Comparison of ENCODE assay signal across 19 mouse cellular contexts in the genomic region with DNA sequence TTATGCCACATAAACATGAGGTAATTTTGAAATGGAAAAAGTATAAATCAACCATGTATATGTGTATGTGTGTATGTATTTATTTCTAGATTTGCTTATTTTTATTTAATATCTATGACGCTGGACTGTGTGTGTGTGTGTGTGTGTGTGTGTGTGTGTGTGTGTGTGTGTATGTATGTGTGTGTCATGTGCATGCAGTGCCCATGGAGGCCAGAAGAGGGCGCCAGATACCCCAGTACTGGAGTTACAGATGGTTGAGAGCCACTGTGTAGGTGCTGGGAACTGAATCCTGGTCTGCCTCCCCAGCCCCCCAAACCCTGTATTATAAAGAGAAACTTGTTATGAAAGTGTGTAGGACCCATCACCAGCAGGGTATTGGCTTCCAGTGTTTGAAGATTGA. TPM values are rescaled to one million over a fixed set of nuclear protein-coding genes. Genes with fewer than 3 reads are reported as not detected.
DNase-seq lines count a peak whose midpoint lies in the region; ATAC-seq and TF ChIP-seq lines count a peak whose summit lies in the region.
"Had no signal": no experiment of that assay in that cellular context is flagged by ENCODE, and none has a peak within 500 bp of the region (broad histone marks: within the 10 kb centered on the region; RNA-seq: fewer than 3 reads in every experiment).

No protein-coding gene starts in this region.

- 0 out of 2 replicates have a peak, but pooled peaks have one; percentile 24 for TF ChIP-seq CTCF in hindbrain, postnatal 0 days (IDR thresholded peaks at IDR 0.05; ENCODE audit: low read depth)
- peak; percentile 34; the same call in 1 of the 2 replicates for TF ChIP-seq CTCF in lung, embryonic 14.5 days (IDR thresholded peaks at IDR 0.05; ENCODE audit: low read depth)
- 0 out of 2 replicates have a peak, but pooled peaks have one; percentile 22 for TF ChIP-seq CTCF in bone marrow, adult 2 months (IDR thresholded peaks at IDR 0.05; ENCODE audit: control insufficient read depth, insufficient read depth, low read length)

- H3K9me3 ChIP-seq in hindbrain, postnatal 0 days (ENCODE audit: low read length): 0 out of 2 replicates have a peak, but pooled peaks cover 2% of the 10 kb centered on the region
- no peaks in the 10 kb centered on the region for H3K9me3 ChIP-seq in hindbrain, embryonic 11.5 days (ENCODE audit: control insufficient read depth, low read length)
- H3K9me3 ChIP-seq in lung, embryonic 14.5 days (ENCODE audit: low read depth, low read length): no peaks in the 10 kb centered on the region
- H3K9me3 ChIP-seq: embryonic facial prominence, embryonic 12.5 days; heart, embryonic 10.5 days; liver, embryonic 13.5 days had no signal

- 85% methylated on average over 2 of the region's 2 CpGs for WGBS in hindbrain, postnatal 0 days
- 93% methylated on average over 2 of the region's 2 CpGs for WGBS in hindbrain, embryonic 11.5 days
- 82% methylated on average over 2 of the region's 2 CpGs for WGBS in lung, embryonic 14.5 days
- WGBS in bone marrow, adult 2 months: 70% methylated on average over 2 of the region's 2 CpGs

- no peak for ATAC-seq in hindbrain, postnatal 0 days
- ATAC-seq in hindbrain, embryonic 11.5 days (ENCODE audit: low FRiP score): no peak
- no peak for ATAC-seq in lung, embryonic 14.5 days (ENCODE audit: insufficient read depth)

- no peak overlapping the region for H3K27ac ChIP-seq in hindbrain, postnatal 0 days
- no peak overlapping the region for H3K27ac ChIP-seq in hindbrain, embryonic 11.5 days (ENCODE audit: low read depth, low read length)
- no peak overlapping the region for H3K27ac ChIP-seq in lung, embryonic 14.5 days (ENCODE audit: low read depth)
- no peak overlapping the region for H3K27ac ChIP-seq in bone marrow, adult 2 months (ENCODE audit: control insufficient read depth, insufficient read depth, low read depth, low read length, poor library complexity)
- H3K27ac ChIP-seq: embryonic facial prominence, embryonic 12.5 days; heart, embryonic 10.5 days; hindbrain, embryonic 14.5 days; liver, embryonic 13.5 days had no signal

- no peaks in the 10 kb centered on the region for H3K36me3 ChIP-seq in hindbrain, postnatal 0 days (ENCODE audit: insufficient read depth, low read length)
- no peaks in the 10 kb centered on the region for H3K36me3 ChIP-seq in hindbrain, embryonic 11.5 days (ENCODE audit: control insufficient read depth, insufficient read depth, low read length)
- no peaks in the 10 kb centered on the region for H3K36me3 ChIP-seq in lung, embryonic 14.5 days (ENCODE audit: insufficient read depth)
- H3K36me3 ChIP-seq: embryonic facial prominence, embryonic 12.5 days; G1E; heart, embryonic 10.5 days; liver, embryonic 13.5 days had no signal

- no peaks in the 10 kb centered on the region for H3K4me1 ChIP-seq in hindbrain, postnatal 0 days (ENCODE audit: insufficient read depth, low read length)
- H3K4me1 ChIP-seq in hindbrain, embryonic 11.5 days (replicated peaks; ENCODE audit: control insufficient read depth, insufficient read depth, low read length): no peaks in the 10 kb centered on the region
- H3K4me1 ChIP-seq in lung, embryonic 14.5 days (ENCODE audit: insufficient read depth): peaks cover 4% of the 10 kb centered on the region; the same call in 1 of the 2 replicates
- H3K4me1 ChIP-seq in bone marrow, adult 2 months (ENCODE audit: control insufficient read depth, insufficient read depth, low read length): no peaks in the 10 kb centered on the region
- H3K4me1 ChIP-seq: embryonic facial prominence, embryonic 12.5 days had no signal

- no peaks in the 10 kb centered on the region for H3K27me3 ChIP-seq in hindbrain, postnatal 0 days (ENCODE audit: insufficient read depth, low read length)
- no peaks in the 10 kb centered on the region for H3K27me3 ChIP-seq in hindbrain, embryonic 11.5 days (ENCODE audit: control insufficient read depth, insufficient read depth, low read length)
- no peaks in the 10 kb centered on the region for H3K27me3 ChIP-seq in lung, embryonic 14.5 days (ENCODE audit: insufficient read depth, low read length)
- H3K27me3 ChIP-seq: embryonic facial prominence, embryonic 12.5 days; liver, embryonic 13.5 days had no signal

- H3K4me2 ChIP-seq in hindbrain, postnatal 0 days (ENCODE audit: low read depth, low read length): no peak overlapping the region
- no peak overlapping the region for H3K4me2 ChIP-seq in hindbrain, embryonic 11.5 days (replicated peaks; ENCODE audit: low read depth, low read length)
- H3K4me2 ChIP-seq in lung, embryonic 14.5 days: no peak overlapping the region
- H3K4me2 ChIP-seq: embryonic facial prominence, embryonic 12.5 days; hindbrain, embryonic 14.5 days; liver, embryonic 13.5 days had no signal

- no peak overlapping the region for H3K9ac ChIP-seq in hindbrain, postnatal 0 days (replicated peaks; ENCODE audit: low read length)
- H3K9ac ChIP-seq in hindbrain, embryonic 11.5 days (ENCODE audit: low read depth, low read length): no peak overlapping the region
- no peak overlapping the region for H3K9ac ChIP-seq in lung, embryonic 14.5 days
- H3K9ac ChIP-seq: embryonic facial prominence, embryonic 12.5 days; hindbrain, embryonic 14.5 days; liver, embryonic 13.5 days had no signal

- TF ChIP-seq POLR2A in bone marrow, adult 2 months (IDR thresholded peaks at IDR 0.05; ENCODE audit: borderline replicate concordance, control insufficient read depth, low read depth, low read length): no peak

- DNase-seq in hindbrain, postnatal 0 days (ENCODE audit: low spot score): no peak
- no peak for DNase-seq in hindbrain, embryonic 11.5 days (ENCODE audit: low spot score)
- DNase-seq in lung, embryonic 14.5 days: no peak
- no peak for DNase-seq in lung, adult 18-20 months
- DNase-seq in ES-CJ7 (ENCODE audit: low read depth, low spot score): peak; percentile 35
- DNase-seq in left cerebral cortex, adult 9 months (ENCODE audit: low spot score in 2 of 2): no peak
- DNase-seq: adrenal gland, postnatal 10 days; cerebellum, adult 18-20 months; gastrocnemius, postnatal 36 days; heart, postnatal 14 days; kidney, adult 18-20 months; layer of hippocampus, postnatal 36 days; liver, embryonic 13.5 days; lung, postnatal 36 days had no signal

- H3K4me3 ChIP-seq in hindbrain, postnatal 0 days (ENCODE audit: low read length): no peak overlapping the region
- no peak overlapping the region for H3K4me3 ChIP-seq in hindbrain, embryonic 11.5 days (ENCODE audit: low read depth, low read length)
- H3K4me3 ChIP-seq in lung, embryonic 14.5 days (ENCODE audit: low read depth, low read length): no peak overlapping the region
- H3K4me3 ChIP-seq in bone marrow, adult 2 months (replicated peaks; ENCODE audit: control insufficient read depth, low read depth, low read length): no peak overlapping the region
- H3K4me3 ChIP-seq: embryonic facial prominence, embryonic 12.5 days; heart, embryonic 10.5 days; liver, embryonic 13.5 days had no signal

RNA-seq across cellular contexts. Expression of gene Bicc1, which starts 20.6 kb away (rescaled TPM):
- total RNA-seq in hindbrain, postnatal 0 days (2014; rRNA removed): 2.9 and 5.1 TPM in 2 replicates
- polyA plus RNA-seq in hindbrain, postnatal 0 days (2015; fragmentation: Nextera tagmentation; extraction: Ambion mirVana): 5.2 and 6.5 TPM in 2 replicates
- polyA plus RNA-seq in hindbrain, embryonic 11.5 days (2014; fragmentation: Nextera tagmentation; extraction: Ambion mirVana): 8.4 and 9.4 TPM in 2 replicates
- 26.4 and 27.9 TPM in 2 replicates for polyA plus RNA-seq in lung, embryonic 14.5 days (2014; fragmentation: Nextera tagmentation; extraction: Ambion mirVana)
- polyA plus RNA-seq in bone marrow, adult 2 months (2011; ENCODE audit: insufficient read depth, insufficient read length, low replicate concordance, missing spikeins): 3.7 and 4.0 TPM in 2 replicates
- polyA plus RNA-seq: G1E had no signal

RNA-seq across cellular contexts. Expression of gene Tfam, which starts 58.0 kb away (rescaled TPM):
- 13.1 and 14.4 TPM in 2 replicates for total RNA-seq in hindbrain, postnatal 0 days (2014; rRNA removed)
- polyA plus RNA-seq in hindbrain, postnatal 0 days (2015; fragmentation: Nextera tagmentation; extraction: Ambion mirVana): 39.0 and 39.1 TPM in 2 replicates
- polyA plus RNA-seq in hindbrain, embryonic 11.5 days (2014; fragmentation: Nextera tagmentation; extraction: Ambion mirVana): 93.9 and 101 TPM in 2 replicates
- polyA plus RNA-seq in lung, embryonic 14.5 days (2014; fragmentation: Nextera tagmentation; extraction: Ambion mirVana): 71.3 and 71.7 TPM in 2 replicates
- polyA plus RNA-seq in bone marrow, adult 2 months (2011; ENCODE audit: insufficient read depth, insufficient read length, low replicate concordance, missing spikeins): 22.9 and 32.5 TPM in 2 replicates
